Mouse (Mus musculus) stomach, postnatal 0 days (tissue): ENCODE measurements around the gene Cage1.

ENCODE experiments used
- CTCF ChIP-seq: IDR thresholded peaks from 2 replicates; pipeline ENCODE4 v1.5.1; 2016; ENCODE audit warnings: antibody characterized with exemption, low read depth, mild to moderate bottlenecking, moderate library complexity
- EP300 ChIP-seq: optimal IDR thresholded peaks from 2 replicates; pipeline ENCODE3; 2016; ENCODE audit warnings: antibody characterized with exemption

DNA sequence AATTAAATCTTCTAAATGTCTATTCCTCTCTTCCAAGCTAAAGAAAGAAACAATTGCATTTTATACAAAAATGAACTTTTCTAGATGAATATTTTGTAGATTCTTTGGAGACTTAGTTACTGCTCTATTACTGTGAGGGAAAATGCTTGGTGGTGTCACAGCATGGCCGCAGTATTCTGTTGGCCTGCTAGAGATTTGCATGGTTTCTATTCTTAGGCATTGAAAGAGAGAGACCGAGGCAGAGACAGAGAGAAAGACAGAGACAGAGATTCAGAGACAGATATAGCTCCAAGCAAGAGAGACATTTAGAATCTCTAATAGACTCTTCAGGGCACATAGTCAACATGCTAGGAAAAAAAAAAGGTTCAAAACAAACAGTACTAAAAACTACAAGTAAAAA, 28.9 kb downstream of the Cage1 start:
- TF ChIP-seq EP300 = no peak
- TF ChIP-seq CTCF = no peak
